Mouse (Mus musculus): ENCODE measurements around the gene Vmn2r88.
"Not testable (repeated sequence)": the region's sequence is repeated elsewhere in the genome, so short reads cannot be mapped to it uniquely, and the experiment has no call there.

Vmn2r88 gene

DNA sequence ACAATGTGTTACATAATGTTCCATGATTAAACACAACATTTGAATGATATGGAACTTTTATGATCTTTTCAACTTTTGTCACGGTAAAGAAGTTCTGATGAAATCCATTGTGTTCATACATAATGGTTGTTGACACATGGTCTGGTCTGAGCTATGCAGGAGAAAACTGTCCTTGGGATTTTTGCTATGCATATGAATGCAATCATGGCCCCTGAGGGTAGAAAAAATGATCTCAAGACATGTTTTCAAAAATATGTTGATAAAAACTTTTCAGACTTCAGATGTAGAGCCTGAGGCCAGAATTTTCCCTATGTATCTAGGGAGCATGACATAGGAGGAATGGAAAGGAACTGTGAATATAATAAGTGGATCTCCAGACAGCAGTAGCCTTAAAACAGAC is at the start of gene Vmn2r88:
TSS of gene Vmn2r88 (plus strand) at position 301 of the 400 bp plus-strand sequence.
- DNase-seq (ENCODE audit: low spot score in 2 of 2), result no peak

DNA sequence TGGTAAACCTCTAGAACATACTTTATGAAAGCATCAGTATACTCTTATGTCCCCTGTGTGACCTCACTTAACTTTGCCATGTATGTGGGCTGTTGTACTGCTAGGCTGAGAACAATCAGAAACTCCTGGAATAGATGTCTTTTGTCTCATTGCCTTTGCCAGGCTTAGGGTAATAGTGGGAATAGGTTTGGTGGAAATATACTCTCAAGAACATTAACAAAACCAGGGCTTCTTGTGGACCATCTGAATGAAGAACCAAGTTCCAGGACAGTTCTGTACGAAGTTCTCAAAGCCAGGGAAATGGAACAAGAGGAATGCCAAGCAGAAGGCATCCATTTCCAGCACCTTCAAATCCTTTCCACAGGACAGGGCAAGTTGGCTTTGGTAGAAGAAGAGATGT is 49.2 kb upstream of the Vmn2r88 start, which contains the start of gene Gm7247:
TSS of gene Gm7247 (plus strand) at position 301 of the 400 bp plus-strand sequence.
- no peak for DNase-seq (ENCODE audit: low spot score in 2 of 2)

DNA sequence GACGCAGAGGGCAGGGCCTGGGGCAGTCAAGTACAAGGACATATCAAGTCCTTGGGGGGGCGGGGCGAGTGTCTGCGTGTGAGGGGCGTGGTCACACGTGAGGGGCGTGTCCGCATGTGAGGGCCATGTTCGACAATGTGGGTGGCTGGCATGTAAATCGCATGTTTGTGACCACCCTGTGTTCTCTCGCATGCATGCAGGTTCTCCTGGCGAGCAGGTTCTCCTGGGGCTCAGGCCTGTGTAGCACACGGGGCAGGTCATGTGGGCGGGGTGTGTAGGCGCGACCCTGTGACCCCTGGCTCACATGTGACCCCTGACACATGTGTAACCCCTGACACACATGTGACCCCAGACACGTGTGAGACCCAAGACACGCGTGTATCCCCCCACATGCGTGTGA is 27.8 kb upstream of the Vmn2r88 start:
- no peak for DNase-seq (ENCODE audit: low spot score in 2 of 2)

GRCm38 (mm10) chr14:51384351-51384750 is 26.3 kb upstream of the Vmn2r88 start:
- no peak for DNase-seq (ENCODE audit: low spot score in 2 of 2)

DNA sequence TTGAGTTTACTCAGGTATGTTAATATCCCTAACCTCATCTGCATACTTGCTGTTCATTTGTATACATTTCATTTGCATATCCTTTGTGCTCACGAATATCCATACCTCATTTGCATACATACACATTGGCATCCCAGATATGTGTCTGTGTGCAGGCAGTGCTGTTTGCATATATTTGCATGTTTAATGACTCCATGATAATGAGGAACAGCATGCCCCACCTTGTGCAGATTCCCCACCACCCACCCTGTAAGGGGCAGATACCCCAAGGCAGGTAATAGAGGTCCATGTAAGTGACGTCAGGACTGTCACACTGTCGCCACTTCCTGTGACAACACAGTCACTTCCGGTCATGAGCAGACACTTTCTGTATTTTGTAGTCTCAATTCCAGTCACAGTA is 24.9 kb upstream of the Vmn2r88 start:
- DNase-seq (ENCODE audit: low spot score in 2 of 2), result no peak

GRCm38 (mm10) chr14:51387768-51388167 is 22.9 kb upstream of the Vmn2r88 start:
- DNase-seq (ENCODE audit: low spot score in 2 of 2), result no peak

DNA sequence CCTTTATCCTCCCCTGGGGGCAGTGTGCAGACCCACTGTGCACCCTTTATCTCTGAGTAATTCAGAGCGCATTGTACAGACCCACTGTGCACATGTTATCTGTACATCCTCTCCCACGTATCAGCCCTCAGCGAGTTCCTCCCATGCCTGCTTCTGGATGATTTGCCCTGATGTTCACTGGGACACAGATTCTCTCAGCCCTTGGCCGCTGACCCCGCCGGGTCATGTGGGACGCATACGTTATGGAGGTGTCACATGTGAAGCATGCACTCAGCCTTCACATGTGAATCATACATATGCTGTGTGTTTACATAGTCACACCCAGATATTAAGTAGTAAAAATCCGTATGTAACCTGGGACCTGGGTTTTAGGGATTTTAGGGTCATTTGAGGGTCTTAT is 22.4 kb upstream of the Vmn2r88 start:
- DNase-seq (ENCODE audit: low spot score in 2 of 2), result no peak

DNA sequence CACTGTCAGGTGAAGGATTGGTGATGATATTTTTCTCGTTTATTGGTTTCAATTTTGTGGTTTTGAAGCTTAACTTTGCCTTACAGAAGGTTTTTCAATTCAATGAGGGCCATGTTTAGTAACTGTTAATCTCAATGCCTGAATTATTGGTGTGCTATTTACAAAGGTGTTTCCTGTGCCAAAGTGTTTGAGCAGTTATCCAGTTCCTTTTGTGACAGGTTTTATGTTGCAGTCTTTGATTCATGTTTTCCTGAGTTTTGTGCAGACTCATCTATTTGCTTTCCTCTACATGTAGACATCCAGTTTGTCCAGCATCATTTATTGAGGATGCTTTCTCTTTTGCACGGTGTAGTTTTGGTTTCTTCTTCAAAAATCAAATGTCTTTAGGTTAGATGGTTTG is 13.3 kb downstream of the Vmn2r88 start:
- DNase-seq (ENCODE audit: low spot score in 2 of 2), result no peak

DNA sequence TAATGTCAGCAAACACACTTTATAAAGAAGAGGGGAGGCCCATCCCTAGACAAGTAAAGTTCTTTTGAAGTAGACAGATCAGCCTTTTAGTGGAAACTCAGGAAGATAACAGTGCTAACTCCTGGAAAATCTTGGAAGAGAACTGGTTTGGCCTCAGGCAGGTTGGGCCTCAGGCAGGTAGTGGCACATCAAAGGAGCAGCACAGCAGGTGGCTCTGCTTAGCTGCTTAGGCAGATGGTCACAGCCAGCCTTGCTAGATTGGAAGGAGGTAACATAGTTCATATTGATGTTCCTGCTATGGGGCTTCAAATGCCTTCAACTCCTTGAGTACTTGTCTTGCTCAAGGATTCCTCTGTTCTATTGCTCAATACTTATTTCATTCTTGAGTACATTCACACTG is 19.5 kb downstream of the Vmn2r88 start:
- DNase-seq (ENCODE audit: low spot score in 2 of 2), result not testable (repeated sequence)

GRCm38 (mm10) chr14:51434546-51434945 is 23.9 kb downstream of the Vmn2r88 start:
- no peak for DNase-seq (ENCODE audit: low spot score in 2 of 2)

DNA sequence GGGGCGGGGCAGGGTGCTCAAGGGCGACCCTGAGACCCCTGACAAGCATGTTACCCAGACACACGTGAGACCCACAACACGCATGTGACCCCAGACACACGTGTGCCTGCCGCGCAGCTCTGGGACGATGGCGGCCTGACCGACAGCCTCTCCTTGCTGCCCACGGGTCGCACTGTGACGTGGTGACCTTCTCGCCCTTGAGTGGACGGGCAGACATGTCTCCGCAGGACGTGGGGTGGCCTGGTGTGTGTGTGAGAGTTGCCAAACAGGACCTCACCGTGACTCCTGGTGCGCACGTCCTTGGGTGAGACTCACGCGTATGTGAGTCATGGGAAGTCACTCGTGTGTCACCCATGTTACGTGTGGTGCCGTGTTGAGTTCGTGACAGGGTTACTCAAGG is 24.4 kb downstream of the Vmn2r88 start:
- no peak for DNase-seq (ENCODE audit: low spot score in 2 of 2)

DNA sequence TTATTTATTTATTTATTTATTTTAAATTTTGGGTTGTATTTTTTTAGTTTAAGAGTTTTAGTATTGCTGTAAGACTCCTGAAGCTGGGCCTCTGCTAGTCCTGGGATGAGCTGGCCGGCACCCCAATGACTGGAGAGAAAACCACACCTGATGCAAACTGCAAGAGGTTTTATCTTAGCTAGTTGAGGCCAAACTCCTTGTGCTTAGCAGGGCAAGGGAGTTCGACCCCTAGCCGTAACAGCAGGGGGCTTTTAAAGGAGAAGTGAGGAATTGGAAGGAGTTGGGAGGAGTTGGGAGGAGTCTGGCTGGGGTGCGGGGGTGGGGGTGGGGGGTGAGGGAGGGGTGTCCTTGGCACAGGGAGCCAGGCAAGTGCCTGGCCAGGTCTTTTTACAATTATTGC is 28.3 kb downstream of the Vmn2r88 start:
- DNase-seq (ENCODE audit: low spot score in 2 of 2), result no peak

GRCm38 (mm10) chr14:51451557-51451956 is 40.9 kb downstream of the Vmn2r88 start, which contains the start of gene Vmn2r89:
Vmn2r89 (plus strand) TSS chr14:51451857.
- DNase-seq (ENCODE audit: low spot score in 2 of 2), result not testable (repeated sequence)

Data from right cerebral cortex, adult 2 months (tissue).